Mouse (Mus musculus) limb, embryonic 11.5 days (tissue): Measurements from ENCODE around the gene Tmem86a. TPM values are rescaled to one million over a fixed set of nuclear protein-coding genes. Genes with fewer than 3 reads are reported as not detected.

ENCODE experiments used
- ATAC-seq: fragments of 200-750 bp; cut with Nextera tagmentation; 2 replicates; pipeline ENCODE4 v1.8.0; 2017; ENCODE audit warnings: low read depth; ENCODE audit not compliant: insufficient number of reproducible peaks, low FRiP score, low TSS enrichment
- DNase-seq: peaks from one replicate; pipeline ENCODE4 v3.0.0-alpha.2; 2015; ENCODE audit warnings: low spot score
- H3K27ac ChIP-seq: fragments of 300-500 bp; sonication (generic); replicated peaks from 2 replicates; pipeline ENCODE4 v1.5.1; 2014; ENCODE audit warnings: low read depth, mild to moderate bottlenecking, low read length
- H3K27me3 ChIP-seq: fragments of 300-500 bp; sonication (generic); 2 replicates; pipeline ENCODE4 v1.6.1; 2014; ENCODE audit warnings: mild to moderate bottlenecking, low read length, mixed read lengths; ENCODE audit not compliant: control insufficient read depth, insufficient read depth
- H3K36me3 ChIP-seq: fragments of 300-500 bp; sonication (generic); 2 replicates; pipeline ENCODE4 v1.6.1; 2014; ENCODE audit warnings: mild to moderate bottlenecking, low read length, moderate library complexity, mixed read lengths; ENCODE audit not compliant: control insufficient read depth, insufficient read depth
- H3K4me1 ChIP-seq: fragments of 300-500 bp; sonication (generic); 2 replicates; pipeline ENCODE4 v1.6.1; 2014; ENCODE audit warnings: low read length, mixed read lengths; ENCODE audit not compliant: control insufficient read depth, insufficient read depth
- H3K4me2 ChIP-seq: fragments of 300-500 bp; sonication (generic); 2 replicates; pipeline ENCODE4 v1.6.1; 2014; ENCODE audit warnings: low read depth, mild to moderate bottlenecking, moderate library complexity; ENCODE audit not compliant: severe bottlenecking
- H3K4me3 ChIP-seq: fragments of 300-500 bp; sonication (generic); 2 replicates; pipeline ENCODE4 v1.5.1; 2014; ENCODE audit warnings: low read depth, low read length
- H3K9ac ChIP-seq: fragments of 300-500 bp; sonication (generic); 2 replicates; pipeline ENCODE4 v1.6.1; 2014; ENCODE audit warnings: mild to moderate bottlenecking, low read length
- H3K9me3 ChIP-seq: fragments of 300-500 bp; sonication (generic); 2 replicates; pipeline ENCODE4 v1.6.1; 2016; ENCODE audit warnings: low read length; ENCODE audit not compliant: control insufficient read depth
- WGBS: fragments of 180-500 bp; shearing (Covaris S2); extraction: QIAGEN DNeasy Blood & Tissue Kit; methylation state at CpG from one replicate; pipeline ENCODE4 v1.1.7; 2014; 5-methylcytosine and 5-hydroxymethylcytosine counted together
- polyA plus RNA-seq: library from polyadenylated mRNA; unstranded; fragments of >200 nt; fragmentation: Nextera tagmentation; extraction: Ambion mirVana; gene quantifications from 2 replicates; pipeline ENCODE4 v1.2.1, GENCODE M21; 2014

The Tmem86a gene
- polyA plus RNA-seq, 1 experiment from 2014 or later, result 8.2 TPM

DNA sequence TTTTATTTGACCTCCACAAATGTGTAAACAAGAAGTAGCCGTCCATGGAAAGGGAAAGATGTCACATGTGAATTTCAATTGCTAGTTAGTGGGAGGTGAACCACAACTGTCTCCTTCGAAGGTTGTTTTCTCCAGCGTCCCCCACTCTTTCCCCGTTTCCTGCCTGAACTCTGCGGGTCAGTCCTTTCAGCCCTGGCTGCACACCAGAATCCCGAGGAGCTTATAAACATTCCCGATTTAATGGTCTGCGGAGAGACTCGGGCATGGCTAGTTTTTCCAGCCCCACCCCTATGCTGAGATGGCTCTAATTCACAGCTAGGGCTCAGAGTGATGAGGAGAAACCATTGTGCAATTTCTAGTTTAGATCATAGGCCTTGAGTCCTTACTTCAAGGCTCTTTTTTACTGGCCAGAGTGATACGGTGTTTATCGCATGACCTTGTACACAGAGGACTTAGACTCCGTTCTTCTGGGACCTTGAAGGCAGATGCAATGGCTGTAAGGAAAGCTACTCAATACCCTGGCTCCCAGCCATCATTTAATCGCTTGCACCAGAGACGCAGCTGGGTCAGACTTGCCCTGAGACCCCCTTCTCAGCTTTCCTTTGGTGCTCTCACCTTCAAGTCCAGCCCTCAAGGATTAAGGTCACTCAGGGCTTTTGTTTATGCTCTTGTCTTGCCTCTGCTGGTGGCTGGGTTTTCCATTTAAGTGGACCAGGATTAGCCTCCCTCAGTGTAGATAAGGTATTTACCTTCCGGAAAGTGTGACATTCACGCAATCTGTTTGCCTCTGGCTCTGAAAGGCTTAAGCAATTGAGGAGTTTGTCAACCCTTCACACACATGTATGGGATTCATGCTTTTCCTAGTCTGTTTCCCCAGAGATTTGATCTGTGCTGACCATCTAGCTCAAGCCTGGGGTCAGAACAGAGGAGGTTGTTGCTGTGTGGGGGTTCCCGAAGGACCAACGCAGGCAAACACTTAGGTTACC lies 23.4 kb downstream of the Tmem86a start:
- no peak overlapping the region for H3K9ac ChIP-seq
- ATAC-seq, result no peak
- no peak for DNase-seq
- H3K4me3 ChIP-seq, result no peak overlapping the region
- no peaks in the 10 kb centered on the region for H3K27me3 ChIP-seq
- 52% methylated on average over 18 of the region's 18 CpGs for WGBS
- no peak overlapping the region for H3K27ac ChIP-seq
- no peaks in the 10 kb centered on the region for H3K36me3 ChIP-seq
- no peaks in the 10 kb centered on the region for H3K9me3 ChIP-seq
- no peaks in the 10 kb centered on the region for H3K4me1 ChIP-seq
- no peak overlapping the region for H3K4me2 ChIP-seq

DNA sequence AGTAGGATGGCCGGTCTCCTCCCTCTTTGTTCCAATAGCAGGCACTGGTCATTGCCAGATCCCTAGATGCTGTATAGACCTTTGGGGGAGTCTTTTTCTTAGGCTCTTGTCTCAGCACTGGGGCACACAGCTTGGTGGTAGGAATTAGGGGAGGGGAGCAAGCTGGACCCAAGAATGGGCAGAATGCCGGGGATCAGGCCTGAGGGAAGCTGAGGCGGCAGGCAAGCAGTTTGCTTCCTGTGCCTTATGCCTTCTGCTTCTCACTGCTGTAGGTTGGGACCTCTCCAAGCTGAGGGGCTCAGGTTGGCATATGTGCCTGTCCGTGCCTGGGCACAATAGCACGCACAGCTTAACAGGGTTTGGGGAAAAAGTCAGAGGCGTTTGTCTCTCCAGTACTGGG lies 25.8 kb downstream of the Tmem86a start:
- Histone ChIP-seq H3K27me3 (no peaks in the 10 kb centered on the region), H3K9me3 (no peaks in the 10 kb centered on the region), H3K4me3 (no peak overlapping the region), H3K4me1 (no peaks in the 10 kb centered on the region), H3K9ac (no peak overlapping the region), H3K27ac (no peak overlapping the region), H3K4me2 (no peak overlapping the region), H3K36me3 (no peaks in the 10 kb centered on the region)
- DNase-seq, result no peak
- WGBS, result 82% methylated on average over 6 of the region's 6 CpGs
- ATAC-seq, result no peak

DNA sequence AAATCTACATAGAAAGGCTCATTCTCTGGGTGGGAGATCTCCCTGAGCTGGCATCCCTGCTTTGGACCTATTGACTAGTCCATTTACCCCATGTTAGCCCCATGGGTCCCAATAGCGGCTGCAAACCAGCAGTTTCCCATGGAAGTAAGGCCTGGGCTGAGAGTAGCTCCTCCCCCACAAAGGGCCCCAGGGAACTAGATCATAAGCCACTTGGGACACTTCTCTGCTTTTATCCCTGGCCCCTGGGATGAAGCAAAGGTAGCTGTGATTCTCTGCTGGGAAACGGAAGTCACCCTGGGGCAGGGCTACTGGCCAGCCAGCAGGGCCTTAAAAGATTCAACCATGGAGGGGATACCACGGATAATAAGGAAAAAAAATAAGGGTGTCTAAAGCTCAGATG lies 26.3 kb downstream of the Tmem86a start:
- H3K4me2 ChIP-seq, result no peak overlapping the region
- no peaks in the 10 kb centered on the region for H3K27me3 ChIP-seq
- 79% methylated on average over 3 of the region's 3 CpGs for WGBS
- no peaks in the 10 kb centered on the region for H3K9me3 ChIP-seq
- no peaks in the 10 kb centered on the region for H3K36me3 ChIP-seq
- DNase-seq, result no peak
- no peak overlapping the region for H3K27ac ChIP-seq
- no peaks in the 10 kb centered on the region for H3K4me1 ChIP-seq
- ATAC-seq, result no peak
- no peak overlapping the region for H3K4me3 ChIP-seq
- no peak overlapping the region for H3K9ac ChIP-seq

DNA sequence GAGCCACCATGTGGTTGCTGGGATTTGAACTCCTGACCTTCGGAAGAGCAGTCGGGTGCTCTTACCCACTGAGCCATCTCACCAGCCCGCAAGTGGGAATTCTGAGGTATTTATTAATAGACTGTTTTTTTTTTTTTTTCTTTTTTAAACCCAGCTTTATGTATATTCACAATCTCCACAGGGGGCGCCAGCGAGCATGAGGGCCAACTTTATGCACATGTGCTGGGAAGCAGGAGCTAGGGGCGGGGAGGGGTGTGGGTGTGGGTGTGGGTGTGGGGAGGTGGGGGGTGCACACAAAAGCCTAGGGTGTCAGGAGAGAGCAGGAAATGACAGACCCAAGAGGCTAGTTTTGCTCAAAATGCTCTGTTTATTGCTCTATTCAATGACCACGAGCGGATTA lies 27.1 kb downstream of the Tmem86a start:
- H3K9ac ChIP-seq, result no peak overlapping the region
- peak; percentile 48 for DNase-seq
- no peak overlapping the region for H3K4me2 ChIP-seq
- no peaks in the 10 kb centered on the region for H3K4me1 ChIP-seq
- ATAC-seq, result no peak
- 75% methylated on average over 8 of the region's 8 CpGs for whole genome bisulfite sequencing
- H3K9me3 ChIP-seq, result no peaks in the 10 kb centered on the region
- H3K27ac ChIP-seq, result no peak overlapping the region
- no peak overlapping the region for H3K4me3 ChIP-seq
- no peaks in the 10 kb centered on the region for H3K27me3 ChIP-seq
- H3K36me3 ChIP-seq, result no peaks in the 10 kb centered on the region

DNA sequence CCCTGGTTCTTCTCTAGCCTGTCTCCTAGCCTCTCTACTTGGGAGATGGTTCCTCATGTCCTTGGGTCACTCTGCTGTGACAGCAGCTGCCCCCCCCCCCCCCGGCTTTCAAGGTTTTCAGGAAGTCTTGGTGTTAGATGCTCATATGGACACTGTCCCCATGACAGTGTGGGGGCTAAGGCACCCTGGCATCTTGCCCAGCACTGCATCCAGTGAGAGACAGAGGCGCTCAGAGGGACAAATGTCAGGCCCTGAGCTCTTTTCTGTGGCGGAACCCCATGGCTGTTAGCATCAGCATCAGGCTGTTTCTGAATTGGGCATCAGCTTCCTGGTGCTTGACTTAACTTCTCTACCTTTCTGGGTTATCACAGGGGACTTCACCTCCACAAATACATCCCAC lies 30.5 kb downstream of the Tmem86a start:
- ATAC-seq (no peak), DNase-seq (no peak)
- no peak overlapping the region for H3K9ac ChIP-seq

DNA sequence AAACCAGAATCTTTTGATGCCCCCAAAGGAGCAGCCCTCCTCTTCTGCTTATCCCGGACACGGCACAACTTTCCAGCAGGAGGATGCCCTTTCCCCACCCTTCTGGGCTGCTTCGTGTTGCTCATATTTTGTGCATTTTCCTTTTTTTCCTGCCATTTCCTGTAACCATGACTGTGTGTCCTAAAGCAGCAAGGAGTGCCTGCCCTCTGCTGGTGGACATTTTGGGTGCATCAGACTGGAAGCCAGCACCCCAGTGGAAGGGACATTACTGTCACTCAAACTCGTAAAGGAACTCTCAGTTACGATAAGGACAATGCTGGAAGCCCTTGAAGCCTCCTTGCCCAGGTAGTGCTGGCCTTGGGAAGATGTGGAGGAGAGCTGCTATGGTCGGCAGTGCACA lies 30.9 kb downstream of the Tmem86a start:
- Histone ChIP-seq H3K27me3 (no peaks in the 10 kb centered on the region), H3K4me2 (no peak overlapping the region), H3K4me1 (no peaks in the 10 kb centered on the region), H3K4me3 (no peak overlapping the region), H3K9ac (no peak overlapping the region), H3K36me3 (no peaks in the 10 kb centered on the region), H3K9me3 (no peaks in the 10 kb centered on the region), H3K27ac (no peak overlapping the region)
- 51% methylated on average over 6 of the region's 6 CpGs for WGBS
- DNase-seq, result peak; percentile 74
- no peak for ATAC-seq

More for the DNA sequence above, 30.5 kb downstream of the Tmem86a start:
- Histone ChIP-seq H3K4me1 (no peaks in the 10 kb centered on the region), H3K9me3 (no peaks in the 10 kb centered on the region), H3K4me2 (no peak overlapping the region), H3K27ac (no peak overlapping the region), H3K36me3 (no peaks in the 10 kb centered on the region), H3K27me3 (no peaks in the 10 kb centered on the region), H3K4me3 (no peak overlapping the region)
- WGBS, result 80% methylated on average over 3 of the region's 3 CpGs

DNA sequence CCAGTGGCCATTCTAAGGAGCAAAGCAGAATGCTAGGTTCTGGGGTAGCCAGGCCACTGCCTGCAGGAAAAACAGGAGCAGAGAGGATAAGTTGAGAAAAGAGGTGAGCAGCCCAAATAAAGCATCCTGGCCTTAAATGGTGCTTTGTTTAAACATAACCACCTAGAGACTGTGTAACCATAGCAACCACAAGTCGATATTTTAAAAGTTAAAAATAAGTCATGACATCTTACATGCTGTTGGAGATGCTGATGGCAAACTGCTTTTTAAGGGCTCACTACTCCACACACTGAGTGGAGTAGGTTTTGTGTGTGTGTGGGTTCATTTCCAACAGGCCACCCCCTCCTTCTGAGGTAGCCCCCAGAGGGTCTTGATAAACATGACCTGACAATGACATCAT lies 34.7 kb downstream of the Tmem86a start:
- H3K4me3 ChIP-seq, result no peak overlapping the region
- no peaks in the 10 kb centered on the region for H3K27me3 ChIP-seq
- ATAC-seq (no peak), DNase-seq (no peak)
- H3K36me3 ChIP-seq, result no peaks in the 10 kb centered on the region
- H3K4me2 ChIP-seq, result no peak overlapping the region
- no peaks in the 10 kb centered on the region for H3K4me1 ChIP-seq
- WGBS, result 97% methylated on average over 1 of the region's 1 CpGs
- no peak overlapping the region for H3K27ac ChIP-seq
- no peak overlapping the region for H3K9ac ChIP-seq
- no peaks in the 10 kb centered on the region for H3K9me3 ChIP-seq

DNA sequence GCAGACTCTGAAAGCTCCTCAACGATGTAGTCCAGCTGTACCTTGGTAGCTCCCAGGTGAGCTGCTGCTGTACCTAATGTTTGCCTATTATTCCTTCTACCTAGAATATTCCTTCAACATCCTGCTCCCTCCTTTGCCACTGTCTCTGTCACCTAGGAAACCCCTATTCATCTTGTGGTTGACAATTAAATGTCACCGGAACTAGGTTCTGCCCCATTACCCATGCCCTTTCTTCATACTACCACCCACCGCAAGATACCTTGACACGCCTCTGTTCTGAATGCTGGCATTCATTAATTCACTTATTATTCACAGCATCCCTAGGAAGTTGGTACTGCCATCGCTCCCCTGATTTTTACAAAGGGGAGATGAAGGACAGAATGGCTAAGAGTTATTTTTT lies 43.5 kb downstream of the Tmem86a start:
- no peaks in the 10 kb centered on the region for H3K4me1 ChIP-seq
- no peaks in the 10 kb centered on the region for H3K9me3 ChIP-seq
- no peak overlapping the region for H3K27ac ChIP-seq
- no peak overlapping the region for H3K4me3 ChIP-seq
- no peak overlapping the region for H3K4me2 ChIP-seq
- no peaks in the 10 kb centered on the region for H3K36me3 ChIP-seq
- WGBS, result 85% methylated on average over 5 of the region's 5 CpGs
- ATAC-seq (no peak), DNase-seq (no peak)
- H3K27me3 ChIP-seq, result no peaks in the 10 kb centered on the region
- no peak overlapping the region for H3K9ac ChIP-seq
